Mouse (Mus musculus): ENCODE results near the gene Pygb.

The Pygb gene

GRCm38 (mm10) chr2:150844798-150845197 is 58.3 kb downstream of the Pygb start:
- peak; percentile 39 to 52 for DNase-seq

DNA sequence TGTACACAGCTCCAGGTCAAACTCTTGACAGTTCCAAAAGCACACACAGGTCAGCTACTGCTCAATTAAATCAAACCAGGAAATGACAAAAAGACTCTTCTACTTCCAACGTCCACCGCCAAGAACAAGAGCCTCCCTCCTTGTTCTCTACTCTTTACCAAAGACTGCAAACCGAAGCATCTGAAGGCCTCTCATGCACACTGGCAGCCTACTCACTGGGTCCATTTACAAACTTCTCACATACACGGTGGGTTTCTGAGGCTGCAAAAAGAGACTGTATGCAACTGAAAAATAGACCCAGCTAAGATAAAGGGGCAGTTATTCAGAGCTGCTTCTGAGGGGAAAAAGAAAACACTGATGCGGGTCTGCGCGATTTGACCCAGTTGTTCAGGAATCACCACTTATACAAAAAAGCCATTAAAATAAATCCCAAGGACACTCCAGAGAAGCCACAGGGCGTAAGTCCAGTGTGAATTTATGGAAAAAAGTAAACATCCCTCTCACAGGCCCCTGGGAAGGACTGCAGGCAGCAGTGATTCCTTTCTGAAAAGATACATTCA is 61.0 kb downstream of the Pygb start:
- DNase-seq = no peak

DNA sequence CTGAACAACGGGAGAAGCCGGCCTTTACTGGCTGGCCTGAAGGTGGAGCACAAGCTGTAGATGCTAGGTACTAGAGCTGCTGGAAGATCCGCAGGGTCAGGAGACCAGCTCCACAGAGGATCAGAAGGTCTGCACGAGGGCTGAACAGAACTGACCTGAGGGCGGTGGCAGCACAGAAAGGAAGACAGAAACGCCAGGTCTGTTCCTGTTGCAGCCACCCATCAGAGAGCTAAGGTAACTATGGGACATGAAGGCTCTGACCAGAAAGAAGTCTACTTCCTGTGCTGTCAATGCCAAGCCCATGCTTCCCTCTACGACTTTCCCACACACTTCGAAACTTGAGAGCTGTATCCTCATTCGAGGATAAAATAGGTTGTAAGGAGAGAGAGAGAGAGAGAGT is 64.7 kb downstream of the Pygb start:
- DNase-seq = no peak

GRCm38 (mm10) chr2:150855186-150855585 is 68.7 kb downstream of the Pygb start:
- no peak for DNase-seq

DNA sequence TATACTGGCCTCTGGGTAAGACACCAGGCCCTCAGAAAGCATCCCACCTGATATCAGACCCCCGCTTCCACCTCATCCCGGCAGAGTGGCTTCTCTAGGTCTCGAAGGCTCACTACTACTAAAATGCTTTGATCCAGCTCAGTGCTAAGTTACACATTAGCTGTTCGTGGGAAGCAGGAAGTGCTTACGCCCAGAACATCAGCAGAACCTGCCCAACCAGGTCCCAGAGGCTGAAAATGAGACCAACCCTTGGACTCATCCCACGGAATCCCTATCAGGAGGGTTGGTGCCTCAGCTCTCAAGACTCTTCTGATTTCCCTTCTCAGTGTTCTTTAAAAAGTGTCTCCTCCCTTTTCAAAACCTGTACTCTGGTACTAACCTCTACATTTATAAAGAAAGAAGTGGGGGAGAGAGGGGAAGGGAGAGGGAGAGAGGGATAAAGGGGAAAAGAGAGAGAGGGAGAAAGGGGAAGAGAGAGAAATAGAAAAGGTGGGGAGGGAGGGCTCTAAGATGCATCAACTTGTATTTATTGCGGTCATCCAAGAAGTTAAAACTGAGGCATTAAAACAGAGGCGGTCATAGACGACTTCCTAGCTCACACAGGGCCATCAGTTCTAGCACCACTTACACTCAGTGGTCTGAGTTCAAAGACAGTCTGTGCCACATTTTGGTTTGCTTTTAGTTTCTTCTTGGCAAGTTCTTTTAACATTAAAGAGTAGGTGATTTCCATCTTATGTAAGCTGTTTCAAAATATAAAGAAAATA is 72.4 kb downstream of the Pygb start:
- DNase-seq = no peak

- no peak for DNase-seq
These were observed 73.4 kb downstream of the Pygb start for GRCm38 (mm10) chr2:150859709-150860470.

- DNase-seq = no peak
These were observed 74.6 kb downstream of the Pygb start for GRCm38 (mm10) chr2:150861128-150861527.

DNA sequence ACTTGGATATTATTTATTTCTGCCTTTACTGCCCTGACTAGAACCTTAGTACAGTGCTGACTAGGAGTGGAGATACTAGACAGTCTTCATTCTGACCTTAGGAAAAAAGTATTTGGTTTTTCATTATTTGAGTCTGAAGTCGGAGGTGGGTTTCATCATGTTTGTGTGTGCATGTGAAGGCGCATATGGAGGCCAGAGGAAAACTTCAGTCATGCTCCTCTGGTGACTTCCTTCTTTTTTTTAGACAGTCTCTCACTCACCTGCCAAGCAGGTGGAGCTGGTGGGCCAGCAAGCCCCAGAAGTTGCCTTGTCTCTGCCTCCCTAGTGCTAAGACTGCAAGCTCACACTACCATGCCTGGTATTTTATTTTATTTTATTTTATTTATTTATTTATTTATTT is 80.5 kb downstream of the Pygb start:
- DNase-seq = no peak

DNA sequence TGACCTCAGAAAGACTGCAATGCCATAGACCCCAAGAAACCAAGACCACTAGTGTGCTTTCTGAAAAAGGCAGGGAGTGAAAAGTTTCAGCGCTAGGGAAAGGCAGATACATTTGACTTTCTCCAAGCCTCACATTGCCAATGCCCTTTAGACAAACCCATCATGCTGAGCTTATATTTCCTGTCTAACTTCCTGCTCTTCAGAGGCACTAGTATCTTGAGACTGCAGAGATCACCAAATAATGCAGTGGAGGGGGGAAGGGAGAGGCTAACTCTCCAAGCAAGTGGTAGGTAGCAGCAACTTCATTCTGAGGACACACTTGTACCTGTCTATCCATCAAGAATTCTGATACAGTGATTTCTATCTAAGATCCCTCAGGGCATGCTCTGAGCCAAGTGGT is 82.9 kb downstream of the Pygb start:
- DNase-seq = no peak

DNA sequence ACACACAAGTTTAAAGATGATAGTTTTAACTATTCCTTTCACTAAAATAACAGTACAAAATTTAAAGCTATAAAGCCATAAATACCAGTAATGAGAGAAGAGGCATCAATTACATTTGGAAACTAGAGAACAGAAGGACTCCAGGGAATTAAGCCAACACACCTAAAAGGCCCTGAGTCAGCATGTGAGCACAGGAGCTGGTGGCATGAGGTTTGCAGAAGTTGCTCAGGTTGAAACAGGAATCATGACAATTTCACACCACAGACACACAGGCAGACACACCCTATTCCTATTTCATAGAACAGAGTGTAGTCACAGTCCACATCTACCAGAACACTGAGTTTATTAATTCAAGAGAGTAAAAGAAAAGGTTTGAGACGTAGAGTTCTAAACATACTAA is 88.0 kb downstream of the Pygb start:
- no peak for DNase-seq

- no peak for DNase-seq
These were observed 88.7 kb downstream of the Pygb start for GRCm38 (mm10) chr2:150875226-150875625.

GRCm38 (mm10) chr2:150877561-150877960 is 91.0 kb downstream of the Pygb start:
- DNase-seq = no peak
